Mouse (Mus musculus) common myeloid progenitor, adult 5-6 weeks (primary cell): ENCODE measurements around the gene Cacna1a. TPM values are rescaled to one million over a fixed set of nuclear protein-coding genes. Genes with fewer than 3 reads are reported as not detected.

Experiments
- ATAC-seq: replicated peaks from 2 replicates; pipeline ENCODE4 v1.8.0; 2016; ENCODE audit warnings: low read depth, mild to moderate bottlenecking, moderate TSS enrichment, inconsistent platforms; ENCODE audit not compliant: poor library complexity, severe bottlenecking
- total RNA-seq: library from RNA; stranded (forward); fragments of 200-1000, 187-1606 nt; gene quantifications from 2 replicates; pipeline ENCODE4 v1.2.3, GENCODE M21; 2017

Gene Cacna1a
- total RNA-seq, 1 experiment from 2014 or later: 0.18 TPM

DNA sequence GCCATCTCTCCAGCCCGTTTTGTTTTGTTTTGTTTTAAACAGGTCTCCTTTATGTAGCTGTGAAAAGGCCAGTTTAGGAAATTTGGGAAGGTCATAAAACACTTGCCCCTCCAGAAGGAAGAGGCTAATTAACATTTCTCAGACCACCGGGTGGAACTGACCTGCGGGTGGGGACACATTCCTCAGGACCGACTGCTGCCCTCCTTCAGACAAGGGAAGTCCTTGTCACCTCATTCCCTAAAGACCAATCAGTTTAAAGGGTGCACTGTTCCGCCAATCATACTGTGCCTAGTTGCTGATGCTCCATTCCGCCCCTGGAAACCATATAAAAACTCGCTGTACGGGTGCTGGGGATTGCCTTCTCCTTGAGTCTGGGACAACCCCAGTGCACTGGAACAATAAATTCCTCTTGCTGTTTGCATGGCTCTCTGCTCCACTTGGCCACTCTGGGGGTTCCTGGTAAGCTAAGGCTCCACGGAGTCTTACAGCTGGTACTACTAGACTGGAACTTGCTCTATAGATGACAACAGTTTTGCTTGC, 264.9 kb downstream of the Cacna1a start:
- no peak for ATAC-seq

DNA sequence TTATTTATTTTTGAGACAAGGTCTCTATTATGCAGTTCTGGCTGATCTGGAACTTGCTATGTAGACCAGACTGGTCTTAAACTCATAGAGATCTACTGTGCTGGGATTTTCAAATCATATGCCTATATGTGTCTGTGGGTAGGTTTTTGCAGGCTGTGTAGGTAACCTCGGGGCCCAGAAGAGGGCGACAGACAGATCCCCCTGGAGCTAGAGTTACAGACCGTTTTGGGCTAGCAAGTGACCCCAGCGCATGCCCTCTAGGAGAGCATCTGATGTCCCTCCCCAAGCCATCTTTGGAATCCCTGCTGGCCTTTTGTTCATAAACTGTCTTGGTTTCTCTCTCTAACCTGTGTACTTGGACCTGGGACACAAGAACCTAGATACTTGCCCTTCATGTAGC, 266.4 kb downstream of the Cacna1a start:
- no peak for ATAC-seq

DNA sequence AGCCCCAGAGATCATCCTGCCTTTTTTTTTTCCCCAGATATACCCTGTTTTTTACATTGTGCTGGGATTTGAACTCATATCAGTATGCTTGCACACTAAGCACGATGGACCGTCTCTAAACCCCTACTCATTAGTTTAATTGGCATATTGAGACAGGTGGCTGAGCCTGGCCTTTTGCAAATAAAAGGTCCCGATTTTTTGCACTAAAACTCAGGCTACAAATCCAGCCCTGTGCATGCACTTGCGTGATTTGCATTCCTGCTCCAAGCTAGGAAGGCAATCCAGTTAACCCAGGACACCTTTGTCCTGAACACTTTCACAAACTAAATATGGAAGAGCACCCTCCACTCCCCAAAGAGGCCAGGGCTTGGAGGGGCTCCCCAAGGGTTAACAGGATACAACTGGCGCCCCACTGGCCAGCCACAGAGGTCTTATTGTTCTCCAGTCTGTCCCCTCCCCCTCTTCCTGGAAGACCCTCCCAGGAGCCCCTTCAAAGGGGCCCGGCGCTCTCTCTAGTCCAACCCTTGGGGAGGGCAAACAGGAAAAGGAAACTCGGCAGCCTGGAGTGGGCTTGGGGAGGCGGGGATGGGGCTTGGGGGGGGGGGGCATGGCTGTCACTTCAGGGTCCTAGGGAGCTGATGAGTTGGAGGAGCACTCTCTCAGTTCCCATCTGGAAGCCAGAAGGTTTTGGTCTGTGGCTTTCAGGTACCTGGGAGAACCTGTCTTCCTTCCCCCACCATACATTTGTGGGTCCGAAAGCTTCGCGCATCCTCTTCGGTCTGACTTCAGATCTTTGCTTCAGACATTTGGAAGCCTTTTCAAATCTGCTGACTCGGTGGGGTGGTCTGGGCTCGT, 267.3 kb downstream of the Cacna1a start:
- no peak for ATAC-seq

DNA sequence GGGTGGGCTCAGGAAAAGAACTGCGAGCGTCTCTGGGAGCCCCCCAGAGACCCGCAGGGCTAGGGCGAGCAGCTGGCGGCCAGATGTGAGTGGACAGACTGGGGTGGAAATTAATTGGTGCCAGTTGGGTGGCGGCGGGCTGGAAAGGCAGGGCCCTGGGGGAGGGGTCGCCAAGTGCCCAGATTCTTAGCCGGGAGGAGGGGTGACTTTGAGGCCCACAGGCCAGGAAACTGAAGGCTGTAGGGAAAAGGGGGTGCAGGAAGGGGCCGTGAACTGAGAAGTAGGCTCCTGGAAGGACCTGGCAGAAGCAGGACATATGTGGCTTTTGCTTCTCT, 267.9 kb downstream of the Cacna1a start:
- no peak for ATAC-seq

DNA sequence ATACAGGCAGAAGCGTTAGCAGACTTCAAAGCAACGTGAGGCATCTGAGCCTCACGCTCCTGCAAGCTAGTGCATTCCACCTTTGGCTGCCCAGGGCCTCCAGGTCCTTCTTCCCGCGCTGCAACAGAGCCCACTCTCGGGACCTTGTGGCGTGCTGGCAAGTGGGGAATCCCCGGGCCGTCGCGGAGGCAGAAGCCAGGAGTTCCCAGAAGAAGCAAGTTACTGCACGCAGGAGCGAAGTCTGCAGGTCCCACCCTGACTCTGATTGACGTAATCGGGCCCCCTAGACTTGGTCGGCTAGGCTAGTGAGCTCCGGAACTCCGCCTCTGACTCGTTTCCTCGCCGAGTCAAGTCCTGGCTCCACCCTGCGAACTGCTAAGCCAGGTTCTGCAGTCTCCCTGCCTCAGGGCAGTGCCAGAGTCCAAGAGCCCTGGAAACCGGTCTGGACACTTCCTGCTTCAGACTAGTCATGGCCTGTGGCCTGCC, 268.4 kb downstream of the Cacna1a start:
- ATAC-seq: peak; percentile 64

DNA sequence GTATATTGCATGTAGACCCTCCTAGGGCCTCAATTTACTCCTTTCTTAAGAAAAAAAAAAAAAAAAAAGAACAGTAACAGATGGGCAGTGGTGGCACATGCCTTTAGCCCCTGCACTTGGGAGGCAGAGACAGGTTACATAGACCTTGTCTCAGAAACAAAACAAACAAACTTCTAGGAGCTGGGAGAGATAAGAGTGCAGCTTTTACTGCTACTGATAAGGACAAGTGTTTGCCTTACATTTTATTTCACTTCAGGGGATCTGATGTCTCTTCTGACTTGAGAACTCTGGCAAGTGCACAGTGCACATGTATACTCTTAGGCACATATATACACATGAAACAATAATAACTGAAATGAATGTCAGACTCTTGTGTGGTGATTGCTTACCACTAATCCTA, 269.0 kb downstream of the Cacna1a start:
- no peak for ATAC-seq

DNA sequence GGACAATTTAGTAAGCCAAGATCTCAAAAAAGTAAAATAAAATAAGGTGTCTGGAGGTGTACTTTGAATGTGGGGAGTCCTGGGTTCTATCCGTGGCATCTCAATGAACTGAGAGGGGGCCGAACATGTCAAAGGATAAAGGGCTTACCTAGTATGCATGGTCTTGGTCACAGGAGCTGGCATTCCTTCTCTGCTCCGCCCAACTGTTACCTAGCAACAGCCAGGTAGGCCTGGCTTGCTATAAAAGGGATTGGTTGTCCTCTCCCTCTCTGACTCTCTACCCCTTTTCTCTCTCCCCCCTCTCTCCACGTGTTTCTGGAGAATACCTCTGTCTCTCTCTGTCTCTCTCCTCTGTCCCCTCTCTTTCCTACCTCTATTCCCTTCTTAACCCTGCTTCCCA, 269.4 kb downstream of the Cacna1a start:
- no peak for ATAC-seq

DNA sequence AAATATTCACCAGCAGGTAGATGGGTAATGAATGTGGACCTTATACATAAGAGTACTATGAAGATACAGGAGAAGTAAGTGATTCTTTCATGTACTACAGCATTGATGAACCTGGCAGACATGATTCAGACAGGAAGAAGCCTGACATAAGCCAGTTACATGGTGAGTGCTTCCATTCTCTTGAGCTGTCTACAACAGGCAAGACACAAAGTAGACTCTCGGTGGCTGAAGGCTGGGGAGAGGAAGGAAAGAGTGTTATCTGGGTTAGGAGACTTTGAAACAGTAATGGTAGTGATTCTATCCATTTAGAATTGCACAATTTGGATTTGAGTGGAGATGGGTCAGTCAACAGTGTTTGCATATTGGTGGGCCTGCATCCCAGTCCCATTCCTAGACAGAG, 270.7 kb downstream of the Cacna1a start:
- ATAC-seq: no peak

DNA sequence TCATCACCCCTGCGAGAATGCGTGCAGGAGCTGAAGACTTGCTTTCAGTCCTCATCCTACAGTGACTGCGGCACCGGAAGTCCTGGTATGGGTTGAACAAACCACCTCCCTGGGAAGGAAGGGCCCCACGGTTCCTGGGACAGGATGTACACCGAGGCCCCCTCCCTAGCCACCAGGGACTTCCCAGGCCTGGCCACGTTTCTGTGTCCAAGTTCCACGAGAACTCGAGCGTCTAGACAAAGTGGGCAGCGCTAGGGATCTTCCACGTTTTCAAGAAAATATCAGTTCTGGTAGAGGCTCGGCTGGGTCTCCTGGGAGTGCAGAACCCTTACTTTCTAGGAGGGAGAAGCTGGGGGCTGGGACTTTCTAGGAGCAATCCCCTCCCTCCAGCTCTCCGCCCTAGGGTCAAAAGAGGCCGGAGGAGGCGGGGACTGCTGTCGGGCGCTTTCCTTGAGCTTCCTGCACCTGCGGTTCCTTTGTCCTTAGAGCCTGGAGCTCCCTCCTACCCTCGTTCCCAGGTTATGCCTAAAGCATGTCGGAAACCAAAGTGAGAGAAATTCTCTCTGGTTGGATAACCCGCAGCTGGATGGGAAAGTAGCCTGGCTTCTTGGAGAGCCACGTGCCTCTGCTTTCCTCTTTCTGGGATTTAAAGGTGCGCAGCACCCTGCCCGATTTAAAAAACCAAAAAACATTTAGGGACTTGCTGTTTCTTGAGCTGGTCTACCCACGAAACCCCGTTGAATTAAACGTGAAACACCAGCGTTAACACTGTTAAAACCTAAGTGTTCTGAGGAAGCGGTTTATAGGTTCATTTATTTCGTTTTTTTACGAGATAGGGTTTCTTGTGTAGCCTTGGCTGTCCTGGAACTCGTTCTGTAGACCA, 271.9 kb downstream of the Cacna1a start:
- peak; percentile 6; the same call in 1 of the 2 replicates for ATAC-seq

DNA sequence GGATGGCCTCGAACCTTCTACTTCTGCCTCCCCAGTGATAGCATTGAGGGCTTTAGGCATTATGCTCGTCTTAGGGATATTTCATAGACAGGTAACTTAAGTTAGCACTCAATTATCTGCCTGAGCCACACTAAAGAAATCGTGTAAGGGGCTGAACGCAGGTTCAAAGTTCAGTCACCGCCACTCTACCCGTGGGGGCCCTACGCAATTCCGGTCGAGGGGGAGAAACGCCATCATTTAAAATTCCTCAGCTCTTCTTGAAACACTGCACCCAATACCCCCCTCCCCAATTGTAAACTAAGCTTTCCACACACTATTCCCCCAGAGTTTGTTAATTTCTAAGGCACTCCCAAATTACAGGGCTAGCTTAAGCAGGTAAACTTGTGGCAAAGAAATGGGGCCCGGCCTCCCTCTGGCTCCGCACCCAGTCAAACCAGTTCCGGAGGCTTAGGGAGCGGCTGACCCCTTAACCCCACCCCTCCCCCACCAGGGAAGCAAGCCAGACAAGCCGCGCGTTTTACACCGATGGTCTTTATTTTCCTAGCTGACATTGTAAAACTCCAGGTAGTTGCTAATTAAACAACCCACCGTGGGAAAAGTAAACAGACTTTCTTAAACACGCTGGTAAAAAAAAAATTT, 272.7 kb downstream of the Cacna1a start:
- no peak for ATAC-seq

DNA sequence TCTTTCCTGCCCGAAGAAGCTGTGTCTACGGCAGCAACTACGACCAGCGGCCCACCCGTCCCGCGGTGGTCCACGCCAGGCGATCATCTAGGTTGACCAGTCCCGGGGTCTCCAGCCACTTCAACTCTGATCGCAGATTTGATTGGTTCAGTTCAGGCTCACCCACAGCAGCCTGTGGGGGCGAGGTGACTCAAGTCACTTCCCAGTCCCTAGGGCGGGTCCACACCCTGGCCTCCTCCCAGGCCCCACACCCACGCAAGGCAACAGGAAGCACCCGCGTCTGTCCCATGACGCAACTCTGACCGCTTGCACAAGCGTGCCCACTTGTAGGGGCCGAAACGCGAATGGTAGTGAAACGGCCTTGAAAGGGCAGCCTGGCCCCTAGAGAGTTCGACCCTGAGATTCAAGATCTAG, 273.2 kb downstream of the Cacna1a start:
- peak; percentile 4 for ATAC-seq

DNA sequence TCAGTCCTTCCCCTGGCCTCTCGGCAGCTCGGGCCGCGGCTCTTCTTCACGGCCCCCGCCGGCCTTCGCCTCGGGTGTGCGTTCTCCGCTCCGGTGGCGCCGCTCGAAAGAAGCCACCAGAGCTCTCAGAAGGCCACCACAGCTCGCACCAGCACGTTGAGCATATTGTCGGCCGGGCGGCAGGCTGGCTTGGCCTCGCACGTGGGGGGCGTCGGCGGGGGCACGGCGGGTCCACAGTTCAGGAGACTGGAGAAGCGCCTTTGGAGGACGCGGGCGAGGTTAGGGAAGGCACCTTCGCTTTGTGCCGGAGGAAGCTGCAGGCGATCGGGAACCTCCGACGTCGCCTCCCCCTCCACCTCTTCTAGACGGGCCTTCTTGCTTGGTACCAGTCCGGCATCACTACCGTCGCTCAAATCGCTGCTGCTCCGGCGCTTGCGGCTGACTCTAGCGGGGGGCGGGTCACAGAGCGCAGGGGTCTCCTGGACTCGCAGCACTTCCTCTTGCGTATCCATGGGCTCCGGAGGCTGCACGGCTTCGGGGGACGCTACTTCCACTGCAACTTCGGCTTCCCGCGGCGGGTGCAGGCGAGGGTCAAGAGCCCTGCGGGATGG, 273.8 kb downstream of the Cacna1a start:
- peak; percentile 12 for ATAC-seq

DNA sequence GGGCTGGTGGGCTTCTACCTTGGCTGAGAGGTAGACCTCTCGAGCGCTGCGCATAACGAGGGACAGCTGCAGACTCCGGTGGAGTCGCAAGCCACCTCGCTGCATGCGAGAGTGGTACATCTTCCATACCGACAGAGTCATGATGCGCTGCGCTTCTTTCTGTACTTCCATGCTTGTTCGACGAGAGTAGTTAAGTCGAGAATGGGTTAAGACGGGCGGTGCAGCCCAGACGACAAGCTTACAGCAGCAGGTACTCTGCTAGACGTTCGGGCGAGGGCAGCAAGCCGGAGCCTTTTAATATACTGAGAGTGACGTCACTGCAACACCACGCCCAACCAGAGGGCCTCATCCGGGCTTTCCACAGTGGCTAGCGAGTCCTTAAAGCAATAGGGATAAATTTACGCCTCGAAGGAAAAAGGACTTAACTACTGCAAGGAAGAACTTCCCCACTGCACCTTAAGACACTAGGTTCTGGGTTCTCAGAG, 274.4 kb downstream of the Cacna1a start, which contains the start of gene Ier2:
Ier2 (minus strand) TSS at position 272 of the 485 bp plus-strand sequence.
- ATAC-seq: peak; percentile 36

DNA sequence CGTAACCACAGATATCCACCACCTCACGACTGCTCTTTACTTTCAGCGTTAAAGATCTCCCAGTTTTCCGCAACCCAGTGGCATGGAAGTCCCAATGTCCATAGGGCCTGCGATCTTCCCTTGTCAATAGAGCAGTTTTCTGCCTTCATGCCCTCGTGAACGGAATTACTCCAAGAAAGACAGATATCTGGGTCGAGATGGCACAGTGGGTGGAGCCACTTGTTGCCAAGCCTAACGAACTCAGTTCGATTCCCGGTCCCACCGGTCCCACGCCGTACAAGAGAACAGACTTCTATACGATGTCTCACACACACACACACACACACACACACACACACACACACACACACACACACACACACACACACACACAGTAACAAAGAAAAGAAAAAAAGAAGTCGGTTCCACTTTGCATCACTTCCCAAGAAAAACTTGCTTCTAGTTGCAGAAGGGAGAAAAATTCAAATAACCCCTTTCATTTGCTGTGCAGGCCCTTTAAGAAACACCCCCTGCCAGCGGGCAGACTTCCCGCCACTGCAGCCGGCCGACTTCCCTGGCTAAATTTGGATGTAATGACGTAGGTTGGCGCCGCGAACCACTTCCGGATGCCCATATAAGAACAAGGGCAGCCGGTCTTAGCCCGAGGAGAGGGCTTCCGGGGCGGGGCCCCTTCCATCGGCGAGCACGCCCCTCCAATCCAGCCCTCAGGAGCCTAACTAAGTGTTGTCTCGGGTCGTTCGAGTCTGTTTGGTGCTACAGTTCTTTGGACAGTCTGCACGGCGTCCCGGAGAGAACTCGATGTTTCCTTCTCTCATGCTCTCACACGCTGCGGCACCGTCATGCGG, 275.5 kb downstream of the Cacna1a start:
- peak; percentile 43 for ATAC-seq

DNA sequence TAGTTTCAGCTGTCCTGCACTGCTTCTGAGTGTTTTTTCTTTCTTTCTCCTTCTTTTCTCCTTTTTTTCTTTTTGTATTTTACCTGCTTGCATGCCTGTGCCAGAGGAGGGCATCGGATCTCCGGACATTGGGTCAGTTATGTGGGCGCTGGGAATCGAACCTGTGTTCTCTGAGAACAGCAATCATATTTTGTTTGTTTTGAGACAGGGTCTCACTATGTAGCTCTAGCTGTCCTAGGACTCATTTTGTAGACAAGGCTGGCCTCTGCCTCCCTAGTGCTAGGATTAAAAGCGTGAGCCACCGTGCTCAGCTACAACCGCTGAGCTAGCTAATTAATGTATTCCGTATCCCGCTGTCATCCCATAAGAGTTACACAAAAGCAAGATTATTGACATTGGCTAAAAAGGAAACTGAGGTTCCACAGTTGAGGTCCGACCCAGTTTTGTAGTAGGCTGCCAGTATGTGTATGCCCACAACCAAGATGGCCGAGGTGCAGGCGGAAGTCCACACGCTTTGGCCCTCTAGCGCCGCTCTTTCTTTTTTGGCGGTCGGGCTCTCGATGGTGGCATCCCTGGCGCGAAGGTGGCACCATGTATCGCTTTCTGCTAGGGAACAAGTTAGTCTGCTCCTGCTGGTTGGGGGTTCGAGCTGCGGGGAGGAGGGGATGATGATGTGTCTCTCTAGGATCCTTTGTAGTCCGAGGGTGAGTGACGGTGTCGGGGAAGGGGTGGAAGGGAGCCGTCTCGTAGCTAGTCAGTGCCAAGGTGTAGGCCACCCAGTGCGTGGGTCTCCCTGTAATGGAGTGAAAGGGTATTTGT, 276.5 kb downstream of the Cacna1a start:
- ATAC-seq: peak; percentile 23

DNA sequence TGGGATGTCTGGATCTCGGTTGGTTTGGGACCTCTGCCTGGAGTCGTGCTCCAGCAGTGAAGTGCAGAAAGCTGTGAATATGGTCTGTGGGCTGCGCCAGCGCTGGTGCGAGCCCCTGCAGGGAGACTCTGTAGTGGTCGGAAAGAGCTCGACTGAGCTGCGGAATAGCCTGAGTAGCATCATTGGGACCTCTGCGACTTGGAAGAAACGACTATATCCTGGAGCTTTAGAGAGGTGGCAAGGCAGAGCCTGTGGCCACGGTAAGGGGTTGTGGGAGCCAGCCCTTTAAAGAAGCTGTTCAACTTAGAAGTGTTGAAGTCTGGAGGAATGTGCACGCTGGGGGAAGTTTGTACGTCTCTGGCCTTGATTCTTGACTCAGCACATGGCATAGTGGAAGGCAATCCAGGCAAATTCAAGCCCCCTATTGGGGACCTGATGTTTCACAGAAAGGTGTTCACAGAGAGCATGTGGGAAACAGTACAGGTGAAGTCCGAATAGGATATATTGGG, 277.2 kb downstream of the Cacna1a start:
- no peak for ATAC-seq

DNA sequence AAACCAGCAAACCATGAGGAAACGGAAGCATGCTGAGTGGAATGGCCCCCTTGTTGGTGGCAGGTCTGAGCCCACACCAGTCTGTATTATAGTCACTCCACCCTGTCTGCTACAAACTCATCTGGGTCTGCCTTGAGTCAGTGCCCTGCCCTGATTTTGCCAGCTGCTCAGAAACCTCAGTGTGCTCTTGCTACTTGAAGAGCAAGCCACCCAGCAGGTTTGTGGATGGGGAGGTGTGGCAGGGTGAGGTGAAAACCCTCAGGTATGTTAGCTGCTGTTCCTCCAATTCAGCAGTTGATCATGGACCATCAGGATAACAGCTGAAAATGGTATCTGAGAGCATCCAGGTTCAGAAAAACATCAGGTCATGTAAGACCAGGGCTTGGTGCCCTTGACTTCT, 279.8 kb downstream of the Cacna1a start:
- no peak for ATAC-seq
